Mouse (Mus musculus) intestine, embryonic 16.5 days (tissue): ENCODE results near the gene Olfr1368. TPM values are rescaled to one million over a fixed set of nuclear protein-coding genes. Genes with fewer than 3 reads are reported as not detected.

ENCODE experiments used
- ATAC-seq: fragments of 200-750 bp; cut with Nextera tagmentation; 2 replicates; pipeline ENCODE4 v1.8.0; 2017; ENCODE audit warnings: moderate TSS enrichment, moderate library complexity
- H3K27ac ChIP-seq: fragments of 300-500 bp; sonication (generic); 2 replicates; pipeline ENCODE4 v1.5.1; 2014; ENCODE audit warnings: mild to moderate bottlenecking, low read length
- H3K27me3 ChIP-seq: fragments of 300-500 bp; sonication (generic); replicated peaks from 2 replicates; pipeline ENCODE4 v1.6.1; 2014; ENCODE audit warnings: low read length, control low read depth, mixed read lengths; ENCODE audit not compliant: control insufficient read depth, insufficient read depth
- H3K36me3 ChIP-seq: fragments of 300-500 bp; sonication (generic); 2 replicates; pipeline ENCODE4 v1.6.1; 2014; ENCODE audit warnings: low read length, control low read depth; ENCODE audit not compliant: control insufficient read depth, insufficient read depth
- H3K4me1 ChIP-seq: fragments of 300-500 bp; sonication (generic); 2 replicates; pipeline ENCODE4 v1.6.1; 2014; ENCODE audit warnings: low read length, control low read depth, mixed read lengths; ENCODE audit not compliant: control insufficient read depth, insufficient read depth
- H3K4me2 ChIP-seq: fragments of 300-500 bp; sonication (generic); 2 replicates; pipeline ENCODE4 v1.6.1; 2014; ENCODE audit warnings: low read depth, low read length, control low read depth
- H3K4me3 ChIP-seq: fragments of 300-500 bp; sonication (generic); 2 replicates; pipeline ENCODE4 v1.5.1; 2014; ENCODE audit warnings: mild to moderate bottlenecking, low read length
- H3K9ac ChIP-seq: fragments of 300-500 bp; sonication (generic); 2 replicates; pipeline ENCODE4 v1.6.1; 2014; ENCODE audit warnings: low read depth, low read length
- H3K9me3 ChIP-seq: fragments of 300-500 bp; sonication (generic); 2 replicates; pipeline ENCODE4 v1.6.1; 2016; ENCODE audit warnings: low read length, control low read depth; ENCODE audit not compliant: control insufficient read depth
- WGBS: fragments of 180-500 bp; shearing (Covaris S2); extraction: QIAGEN DNeasy Blood & Tissue Kit; methylation state at CpG from one replicate; pipeline ENCODE4 v1.1.7; 2014; 5-methylcytosine and 5-hydroxymethylcytosine counted together
- polyA plus RNA-seq: library from polyadenylated mRNA; unstranded; fragments of >200 nt; fragmentation: Nextera tagmentation; extraction: Ambion mirVana; gene quantifications from 2 replicates; pipeline ENCODE4 v1.2.1, GENCODE M21; 2015

Olfr1368 gene
- not detected in 2 replicates for polyA plus RNA-seq

DNA sequence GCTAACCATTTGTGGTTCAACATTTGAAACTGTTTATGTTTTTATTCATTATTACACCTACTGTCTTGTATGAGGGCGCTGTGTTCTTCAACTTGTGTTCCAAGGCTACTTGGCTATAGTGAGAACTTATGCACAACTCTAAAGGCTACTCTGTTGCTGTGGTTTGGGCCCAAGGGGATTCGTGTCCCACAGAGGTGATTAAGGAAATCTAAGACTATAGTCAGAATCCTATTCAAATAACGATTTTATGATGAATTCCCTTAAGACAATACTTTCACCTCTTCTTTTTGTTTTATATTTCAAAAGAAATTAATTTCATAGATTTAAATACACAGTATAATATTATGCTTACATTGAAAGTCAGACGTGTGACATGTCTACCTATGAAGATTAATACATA is at the start of gene Olfr1368:
Olfr1368 (minus strand) TSS at position 101 of the 400 bp plus-strand sequence.
- Histone ChIP-seq H3K9ac (no peak within 1 kb of the TSS), H3K27me3 (no peaks in the 10 kb centered on the region), H3K27ac (no peak within 1 kb of the TSS), H3K36me3 (no peaks in the 10 kb centered on the region), H3K4me3 (no peak within 1 kb of the TSS), H3K4me1 (no peaks in the 10 kb centered on the region), H3K9me3 (no peaks in the 10 kb centered on the region), H3K4me2 (no peak within 1 kb of the TSS)
- 73% methylated on average over 4 of the region's 4 CpGs for WGBS
- ATAC-seq: no peak

DNA sequence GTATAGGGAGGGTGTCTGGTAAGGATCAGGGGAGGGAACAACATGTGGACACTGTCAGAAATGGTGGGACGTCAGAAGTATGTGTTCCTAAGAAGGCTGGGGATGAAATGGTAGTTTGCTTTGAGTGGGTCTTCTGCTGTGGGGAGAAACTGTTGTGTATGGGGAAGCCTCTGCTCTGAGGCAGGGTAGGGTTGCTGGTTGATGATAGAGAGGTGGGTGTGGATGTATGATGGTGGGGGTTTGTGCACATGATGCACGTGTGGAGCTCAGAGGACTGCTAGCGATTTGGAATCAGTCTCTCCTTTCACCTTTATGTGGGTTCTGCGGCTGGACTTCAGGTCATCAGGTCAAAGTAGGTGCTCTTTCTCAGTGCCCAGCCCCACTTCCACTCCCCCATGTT is 39.9 kb upstream of the Olfr1368 start:
- no peak for ATAC-seq
- H3K9me3 ChIP-seq: no peaks in the 10 kb centered on the region
- no peak overlapping the region for H3K9ac ChIP-seq
- H3K4me2 ChIP-seq: no peak overlapping the region
- no peak overlapping the region for H3K4me3 ChIP-seq
- H3K4me1 ChIP-seq: peaks cover 23% of the 10 kb centered on the region
- 73% methylated on average over 4 of the region's 4 CpGs for WGBS
- H3K27ac ChIP-seq: no peak overlapping the region
- H3K27me3 ChIP-seq: no peaks in the 10 kb centered on the region
- peaks cover 28% of the 10 kb centered on the region for H3K36me3 ChIP-seq

DNA sequence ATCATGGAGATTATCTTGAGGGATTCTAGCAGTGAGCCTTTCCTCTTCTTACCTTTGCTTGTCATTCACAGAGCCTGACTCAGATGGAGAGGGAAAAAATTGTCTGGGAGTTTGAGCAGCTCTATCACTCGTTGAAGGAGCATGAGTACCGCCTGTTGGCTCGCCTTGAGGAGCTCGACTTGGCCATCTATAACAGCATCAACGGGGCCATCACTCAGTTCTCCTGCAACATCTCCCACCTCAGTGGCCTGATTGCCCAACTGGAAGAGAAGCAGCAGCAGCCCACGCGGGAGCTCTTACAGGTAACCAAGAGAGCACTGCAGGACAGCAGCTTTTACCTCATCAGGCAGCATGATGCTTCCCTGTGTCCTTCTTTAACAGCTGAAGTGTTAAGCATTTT is 38.0 kb upstream of the Olfr1368 start:
- no peak overlapping the region for H3K4me3 ChIP-seq
- no peak overlapping the region for H3K9ac ChIP-seq
- WGBS: 91% methylated on average over 7 of the region's 7 CpGs
- ATAC-seq: no peak
- no peak overlapping the region for H3K27ac ChIP-seq
- no peak overlapping the region for H3K4me2 ChIP-seq
- H3K9me3 ChIP-seq: no peaks in the 10 kb centered on the region
- peaks cover 27% of the 10 kb centered on the region for H3K4me1 ChIP-seq
- H3K27me3 ChIP-seq: no peaks in the 10 kb centered on the region
- H3K36me3 ChIP-seq: peaks cover 18% of the 10 kb centered on the region

DNA sequence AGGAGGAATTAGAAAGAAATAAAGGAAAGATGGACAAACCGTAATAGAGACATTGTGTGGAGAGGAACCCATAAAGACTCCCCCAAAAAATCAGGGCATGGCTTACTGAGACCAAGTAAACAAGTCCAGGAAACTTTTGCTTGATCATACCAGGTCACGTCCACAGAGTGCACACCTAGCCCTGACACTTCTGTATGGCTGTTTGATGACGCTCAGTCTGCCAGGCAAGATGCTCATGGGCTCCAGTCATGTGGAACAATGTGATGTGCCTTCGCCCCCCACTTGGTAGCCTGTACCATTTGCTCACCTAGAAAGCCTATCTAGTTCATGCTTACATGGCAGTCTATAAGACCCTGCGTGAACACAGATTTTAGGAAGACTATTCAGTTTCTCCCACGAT is 37.4 kb upstream of the Olfr1368 start:
- Histone ChIP-seq H3K9ac (no peak overlapping the region), H3K27ac (no peak overlapping the region), H3K4me3 (no peak overlapping the region), H3K4me1 (peaks cover 33% of the 10 kb centered on the region), H3K4me2 (no peak overlapping the region), H3K36me3 (peaks cover 15% of the 10 kb centered on the region), H3K9me3 (no peaks in the 10 kb centered on the region), H3K27me3 (no peaks in the 10 kb centered on the region)
- ATAC-seq: no peak
- WGBS: 92% methylated on average over 6 of the region's 6 CpGs

DNA sequence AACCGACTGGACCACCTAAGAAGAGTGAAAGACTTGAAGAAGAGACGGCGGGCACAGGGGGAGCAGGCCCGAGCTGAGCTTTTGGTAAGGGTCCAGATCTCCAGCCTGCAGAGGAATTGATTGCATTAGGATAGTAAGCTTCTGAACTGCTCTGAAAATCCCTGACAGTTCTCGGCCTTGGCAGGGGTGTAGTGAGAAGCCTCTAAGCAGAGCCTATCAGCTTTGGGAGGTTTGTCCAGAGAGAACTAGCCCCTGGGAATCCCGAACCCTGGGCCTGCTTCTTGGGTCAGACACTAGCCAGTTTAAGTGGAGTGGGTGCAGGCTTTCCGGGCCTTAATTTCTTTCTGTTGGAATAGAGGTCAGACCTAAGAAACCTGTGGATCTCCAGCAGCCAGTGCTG is 36.3 kb upstream of the Olfr1368 start:
- Histone ChIP-seq H3K9ac (peak overlapping the region; percentile 52), H3K27me3 (no peaks in the 10 kb centered on the region), H3K36me3 (peaks cover 15% of the 10 kb centered on the region), H3K9me3 (no peaks in the 10 kb centered on the region), H3K4me2 (peak overlapping the region; percentile 61), H3K4me1 (peaks cover 34% of the 10 kb centered on the region), H3K27ac (no peak overlapping the region), H3K4me3 (peak overlapping the region; percentile 100)
- no peak for ATAC-seq
- 47% methylated on average over 7 of the region's 7 CpGs for WGBS

DNA sequence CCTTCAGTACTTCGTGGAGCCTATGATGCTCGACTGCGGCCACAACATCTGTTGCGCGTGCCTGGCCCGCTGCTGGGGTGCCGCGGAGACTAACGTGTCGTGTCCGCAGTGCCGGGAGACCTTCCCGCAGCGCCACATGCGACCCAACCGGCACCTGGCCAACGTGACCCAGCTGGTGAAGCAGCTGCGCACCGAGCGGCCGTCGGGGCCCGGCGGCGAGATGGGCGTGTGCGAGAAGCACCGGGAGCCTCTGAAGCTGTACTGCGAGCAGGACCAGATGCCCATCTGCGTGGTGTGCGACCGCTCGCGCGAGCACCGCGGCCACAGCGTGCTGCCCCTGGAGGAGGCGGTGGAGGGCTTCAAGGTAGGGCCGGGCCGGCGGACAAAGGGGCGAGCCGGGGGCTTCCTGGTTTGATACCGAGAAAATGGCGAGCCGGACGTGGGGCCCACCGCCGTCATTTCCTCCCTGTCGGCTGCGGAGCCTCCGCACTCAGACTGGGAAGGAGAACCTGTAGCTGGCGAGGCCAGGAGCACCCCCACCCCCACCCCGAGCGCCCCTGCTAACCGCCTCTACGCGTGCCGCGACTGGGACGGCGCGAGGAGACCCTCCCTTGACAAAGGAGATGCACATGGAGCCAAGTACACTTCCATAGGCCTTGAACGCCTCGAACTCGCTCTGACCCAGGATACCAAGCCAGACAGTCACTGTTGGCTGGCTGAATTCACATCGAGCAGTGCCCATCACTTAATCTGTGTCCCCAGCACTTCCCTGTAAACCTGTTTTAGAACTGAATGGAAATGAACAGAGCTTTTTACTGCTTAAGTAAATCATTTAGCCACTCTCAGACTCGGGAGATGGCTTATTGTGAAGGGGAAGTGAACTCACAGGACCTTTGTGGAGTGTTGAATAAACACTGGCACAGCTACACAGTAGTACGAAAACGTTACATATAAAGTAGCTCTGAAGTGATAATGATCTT is 35.2 kb upstream of the Olfr1368 start:
- no peaks in the 10 kb centered on the region for H3K27me3 ChIP-seq
- peak; percentile 10 for ATAC-seq
- H3K4me2 ChIP-seq: peak overlapping the region; percentile 61
- peaks cover 34% of the 10 kb centered on the region for H3K4me1 ChIP-seq
- WGBS: under 1% methylated on average over 71 of the region's 71 CpGs
- H3K27ac ChIP-seq: peak overlapping the region; percentile 98
- H3K9ac ChIP-seq: peak overlapping the region; percentile 97
- no peaks in the 10 kb centered on the region for H3K9me3 ChIP-seq
- H3K36me3 ChIP-seq: peaks cover 11% of the 10 kb centered on the region
- H3K4me3 ChIP-seq: peak overlapping the region; percentile 100

DNA sequence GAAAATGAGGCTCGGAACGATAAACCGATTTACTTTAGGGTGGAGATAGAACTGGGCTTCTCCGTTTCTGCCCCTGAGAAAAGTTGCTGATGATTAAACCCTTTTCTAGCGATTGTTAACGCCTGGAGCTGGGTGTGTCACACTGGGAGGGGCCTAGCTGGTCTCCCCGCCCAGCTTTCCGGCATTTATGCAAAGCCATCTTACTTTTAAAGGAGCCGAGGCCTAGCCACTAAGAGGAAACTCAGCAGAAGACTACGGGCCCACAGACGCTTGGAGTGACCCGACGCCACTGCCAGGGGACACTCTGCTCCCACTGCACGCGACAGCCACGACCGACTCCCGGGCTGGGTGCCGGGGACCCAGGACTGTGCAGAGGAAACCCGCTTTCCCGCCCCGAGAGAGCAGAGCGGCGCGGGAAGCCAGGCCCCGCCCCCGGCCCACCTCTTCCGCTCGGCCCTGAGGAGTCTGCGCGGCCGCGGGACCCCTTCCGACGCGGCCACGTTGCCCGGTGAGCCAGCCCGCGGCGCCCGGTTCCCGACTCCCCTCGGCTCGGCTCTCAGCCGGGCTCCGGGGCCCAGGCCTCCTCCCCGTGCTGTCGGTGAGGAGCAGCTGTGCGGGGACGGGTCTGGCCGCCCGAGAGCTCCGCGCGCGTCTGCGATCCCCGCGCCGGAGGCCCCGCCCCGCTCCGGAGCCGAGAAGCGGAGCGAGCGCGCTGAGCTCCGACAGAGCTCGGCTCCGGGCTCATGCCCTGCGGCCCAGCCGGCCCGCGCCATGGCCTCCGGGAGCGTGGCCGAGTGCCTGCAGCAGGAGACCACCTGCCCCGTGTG is 34.3 kb upstream of the Olfr1368 start:
- ATAC-seq: peak; percentile 95
- peaks cover 33% of the 10 kb centered on the region for H3K4me1 ChIP-seq
- peak overlapping the region; percentile 97 for H3K9ac ChIP-seq
- peak overlapping the region; percentile 88 for H3K4me2 ChIP-seq
- peak overlapping the region; percentile 100 for H3K4me3 ChIP-seq
- H3K27ac ChIP-seq: peak overlapping the region; percentile 98
- H3K9me3 ChIP-seq: no peaks in the 10 kb centered on the region
- H3K27me3 ChIP-seq: no peaks in the 10 kb centered on the region
- H3K36me3 ChIP-seq: peaks cover 7% of the 10 kb centered on the region; the same call in 1 of the 2 replicates
- WGBS: under 1% methylated on average over 76 of the region's 80 CpGs

DNA sequence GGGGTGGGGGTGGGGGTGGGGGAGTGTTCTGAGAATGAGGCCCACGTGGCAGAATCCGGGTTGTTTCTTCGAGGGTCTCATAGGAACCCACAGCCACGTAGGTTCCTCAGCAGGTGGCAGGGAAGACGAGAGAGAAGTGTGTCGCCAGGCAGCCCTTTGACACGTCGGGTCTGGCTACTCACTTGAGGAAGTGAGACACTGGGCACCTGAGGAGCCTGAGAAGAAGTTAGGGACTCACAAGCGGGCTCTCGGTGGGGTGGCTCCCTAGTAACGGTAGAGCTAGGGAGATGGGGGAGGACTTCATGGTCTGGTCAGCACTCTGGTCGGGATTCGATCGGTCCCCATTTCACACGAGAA is 33.7 kb upstream of the Olfr1368 start, which contains the start of gene Trim27:
Trim27 (plus strand) TSS at position 79 of the 357 bp plus-strand sequence.
- Histone ChIP-seq H3K9ac (peak within 1 kb of the TSS; percentile 97), H3K27me3 (no peaks in the 10 kb centered on the region), H3K9me3 (no peaks in the 10 kb centered on the region), H3K4me3 (peak within 1 kb of the TSS; percentile 100), H3K4me2 (peak within 1 kb of the TSS; percentile 88), H3K4me1 (peaks cover 32% of the 10 kb centered on the region), H3K36me3 (peaks cover 7% of the 10 kb centered on the region; the same call in 1 of the 2 replicates), H3K27ac (peak within 1 kb of the TSS; percentile 98)
- WGBS: 0% methylated on average over 15 of the region's 15 CpGs
- peak; percentile 47 for ATAC-seq

DNA sequence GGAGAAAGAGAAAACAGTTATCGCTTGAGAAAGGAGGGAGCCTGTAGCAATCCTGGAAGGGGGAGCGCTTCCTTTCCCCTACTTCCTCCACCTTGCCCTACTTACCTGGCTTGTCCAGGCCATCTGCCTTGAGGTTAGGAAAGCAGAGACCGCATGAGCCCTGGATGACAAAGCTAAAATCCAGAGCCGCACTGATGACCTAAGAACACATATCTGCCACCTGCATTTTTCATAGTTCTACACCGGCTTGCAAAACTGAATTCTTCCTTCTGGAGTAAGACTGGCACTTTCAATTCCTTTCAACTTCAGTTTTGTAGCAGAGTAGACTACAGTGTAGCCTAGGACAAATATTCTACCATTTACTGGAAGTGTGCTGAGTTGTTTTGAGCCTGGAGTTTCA is 32.7 kb upstream of the Olfr1368 start:
- WGBS: 80% methylated on average over 5 of the region's 5 CpGs

More for the DNA sequence above, 32.7 kb upstream of the Olfr1368 start:
- H3K4me2 ChIP-seq: peak overlapping the region; percentile 12; the same call in 1 of the 2 replicates
- H3K4me3 ChIP-seq: no peak overlapping the region
- peak overlapping the region; percentile 98 for H3K27ac ChIP-seq
- 0 out of 2 replicates have a peak, but pooled peaks cover 4% of the 10 kb centered on the region for H3K36me3 ChIP-seq
- no peak overlapping the region for H3K9ac ChIP-seq
- ATAC-seq: no peak
- no peaks in the 10 kb centered on the region for H3K9me3 ChIP-seq
- H3K27me3 ChIP-seq: no peaks in the 10 kb centered on the region
- H3K4me1 ChIP-seq: peaks cover 29% of the 10 kb centered on the region
